Mouse (Mus musculus): ENCODE results near the gene Galnt7. TPM values are rescaled to one million over a fixed set of nuclear protein-coding genes. Genes with fewer than 3 reads are reported as not detected.

Galnt7 gene
- polyA plus RNA-seq, 1 experiment from 2014 or later: 21.5 TPM

GRCm38 (mm10) chr8:57480606-57481005 is 172.2 kb downstream of the Galnt7 start:
- H3K27ac ChIP-seq: no peak overlapping the region
- no peak for ATAC-seq (replicated peaks; ENCODE audit: low FRiP score)
- H3K27me3 ChIP-seq: no peaks in the 10 kb centered on the region
- no peak overlapping the region for H3K4me2 ChIP-seq
- peaks cover 4% of the 10 kb centered on the region for H3K4me1 ChIP-seq
- H3K9me3 ChIP-seq (replicated peaks): no peaks in the 10 kb centered on the region
- no peak overlapping the region for H3K9ac ChIP-seq
- peaks cover 20% of the 10 kb centered on the region for H3K36me3 ChIP-seq
- 61% methylated on average over 4 of the region's 4 CpGs for WGBS
- no peak overlapping the region for H3K4me3 ChIP-seq (replicated peaks)

GRCm38 (mm10) chr8:57479700-57480099 is 173.1 kb downstream of the Galnt7 start:
- H3K27me3 ChIP-seq: no peaks in the 10 kb centered on the region
- H3K4me2 ChIP-seq: no peak overlapping the region
- H3K9ac ChIP-seq: no peak overlapping the region
- WGBS: 92% methylated on average over 8 of the region's 8 CpGs
- peaks cover 20% of the 10 kb centered on the region for H3K36me3 ChIP-seq
- no peak for ATAC-seq (replicated peaks; ENCODE audit: low FRiP score)
- no peaks in the 10 kb centered on the region for H3K4me1 ChIP-seq
- no peak overlapping the region for H3K4me3 ChIP-seq (replicated peaks)
- no peaks in the 10 kb centered on the region for H3K9me3 ChIP-seq (replicated peaks)
- H3K27ac ChIP-seq: no peak overlapping the region

- peaks cover 17% of the 10 kb centered on the region for H3K36me3 ChIP-seq
- H3K27ac ChIP-seq: no peak overlapping the region
- 59% methylated on average over 3 of the region's 3 CpGs for WGBS
- no peak for ATAC-seq (replicated peaks; ENCODE audit: low FRiP score)
- no peaks in the 10 kb centered on the region for H3K4me1 ChIP-seq
- H3K9ac ChIP-seq: no peak overlapping the region
- no peaks in the 10 kb centered on the region for H3K27me3 ChIP-seq
- no peak overlapping the region for H3K4me2 ChIP-seq
- no peak overlapping the region for H3K4me3 ChIP-seq (replicated peaks)
- no peaks in the 10 kb centered on the region for H3K9me3 ChIP-seq (replicated peaks)
These were observed 174.4 kb downstream of the Galnt7 start for GRCm38 (mm10) chr8:57478406-57478805.

Other genes starting within 250 kb of the Galnt7 start
- gene Scrg1, start 197.1 kb downstream of the Galnt7 start, polyA plus RNA-seq (2015; fragmentation: Nextera tagmentation; extraction: Ambion mirVana): 0.39 TPM in 1 of 2 replicates, not detected in the other
- 35.9 and 37.0 TPM in 2 replicates for gene Sap30, start 165.2 kb downstream of the Galnt7 start, polyA plus RNA-seq (2015; fragmentation: Nextera tagmentation; extraction: Ambion mirVana)
- gene Hmgb2, start 141.1 kb downstream of the Galnt7 start, polyA plus RNA-seq (2015; fragmentation: Nextera tagmentation; extraction: Ambion mirVana): 478 and 554 TPM in 2 replicates